In the genomic region with DNA sequence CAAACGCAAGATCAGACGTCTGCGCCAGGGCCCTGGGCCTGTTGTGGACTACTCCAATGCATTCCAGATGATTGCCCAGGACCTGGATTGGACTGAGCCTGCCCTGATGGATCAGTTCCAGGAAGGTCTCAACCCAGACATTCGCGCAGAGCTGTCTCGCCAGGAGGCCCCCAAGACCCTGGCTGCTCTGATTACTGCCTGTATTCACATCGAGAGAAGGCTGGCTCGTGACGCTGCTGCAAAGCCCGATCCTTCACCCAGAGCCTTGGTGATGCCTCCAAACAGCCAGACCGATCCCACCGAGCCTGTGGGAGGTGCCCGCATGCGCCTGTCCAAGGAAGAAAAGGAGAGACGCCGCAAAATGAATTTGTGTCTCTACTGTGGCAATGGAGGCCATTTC, we compare ENCODE assay signal across 20 mouse cellular contexts. TPM values are rescaled to one million over a fixed set of nuclear protein-coding genes. Genes with fewer than 3 reads are reported as not detected.
"Had no signal": no experiment of that assay in that cellular context is flagged by ENCODE, and none has a peak within 500 bp of the region (broad histone marks: within the 10 kb centered on the region; RNA-seq: fewer than 3 reads in every experiment).

No protein-coding gene starts in this region.

- H3K4me2 ChIP-seq: lung, embryonic 14.5 days; midbrain, embryonic 12.5 days; neural tube, embryonic 13.5 days; neural tube, embryonic 15.5 days had no signal

- DNase-seq: lung, adult 18-20 months; lung, embryonic 14.5 days; lung, postnatal 10 days; lung, postnatal 4 days; midbrain, embryonic 14.5 days; retina, postnatal 1 day; right cerebral cortex, adult 18-20 months; right cerebral cortex, postnatal 25 days; right cerebral cortex, postnatal 4 days; spleen, adult 18-20 months; thymus, adult 18-20 months; thymus, postnatal 25 days; thymus, postnatal 4 days had no signal

- H3K4me3 ChIP-seq: midbrain, embryonic 10.5 days; midbrain, embryonic 12.5 days; myocyte; neural tube, embryonic 13.5 days; neural tube, embryonic 15.5 days had no signal

- H3K27me3 ChIP-seq: midbrain, embryonic 12.5 days; neural tube, embryonic 13.5 days; neural tube, embryonic 15.5 days had no signal

- H3K4me1 ChIP-seq: midbrain, embryonic 10.5 days; midbrain, embryonic 12.5 days; neural tube, embryonic 13.5 days; neural tube, embryonic 15.5 days had no signal

- ATAC-seq: midbrain, embryonic 16.5 days had no signal

- H3K27ac ChIP-seq: midbrain, embryonic 10.5 days; midbrain, embryonic 12.5 days; neural tube, embryonic 13.5 days; neural tube, embryonic 15.5 days had no signal

- H3K9ac ChIP-seq: lung, embryonic 14.5 days; midbrain, embryonic 12.5 days; neural tube, embryonic 13.5 days; neural tube, embryonic 15.5 days had no signal

RNA-seq across cellular contexts. Expression of gene Peg10, which starts 7.8 kb away (rescaled TPM):
- total RNA-seq: megakaryocyte, adult 5-6 weeks had no signal

RNA-seq across cellular contexts. Expression of gene Sgce, which starts 7.9 kb away (rescaled TPM):
- total RNA-seq: megakaryocyte, adult 5-6 weeks had no signal
